Comparison of ENCODE assay signal across 8 mouse cellular contexts in the genomic region with DNA sequence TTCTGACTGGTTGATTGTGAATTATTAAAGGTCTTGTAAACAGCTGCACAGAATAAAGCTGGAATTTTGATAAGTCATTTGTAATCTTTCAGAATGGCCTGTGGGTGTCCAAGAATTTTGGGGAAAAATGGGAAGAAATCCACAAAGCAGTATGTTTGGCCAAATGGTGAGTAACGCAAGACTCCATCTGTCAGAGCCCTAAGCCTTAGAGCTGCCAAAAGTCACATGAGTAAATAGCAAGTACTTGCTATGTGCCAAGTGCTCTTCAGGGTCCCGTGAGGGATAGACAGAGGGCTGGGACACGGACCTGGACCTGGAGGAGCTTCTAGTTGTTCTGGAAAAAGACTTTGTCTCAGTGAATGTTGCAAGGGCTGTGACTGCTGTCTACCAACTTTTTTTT. TPM values are rescaled to one million over a fixed set of nuclear protein-coding genes. Genes with fewer than 3 reads are reported as not detected.
DNase-seq lines count a peak whose midpoint lies in the region; ATAC-seq and TF ChIP-seq lines count a peak whose summit lies in the region.
"Had no signal": no experiment of that assay in that cellular context is flagged by ENCODE, and none has a peak within 500 bp of the region (broad histone marks: within the 10 kb centered on the region; RNA-seq: fewer than 3 reads in every experiment).

No protein-coding gene starts in this region.

- ATAC-seq in forebrain, postnatal 0 days: peak; percentile 38
- 0 out of 2 replicates have a peak, but pooled peaks have one; percentile 17 for ATAC-seq in neural tube, embryonic 15.5 days (ENCODE audit: low FRiP score)
- no peak for ATAC-seq in inflammation-experienced regulatory T-cells, adult 6 months

- no peaks in the 10 kb centered on the region for H3K9me3 ChIP-seq in forebrain, postnatal 0 days (ENCODE audit: low read length)
- no peaks in the 10 kb centered on the region for H3K9me3 ChIP-seq in neural tube, embryonic 15.5 days (replicated peaks)
- H3K9me3 ChIP-seq: limb, embryonic 12.5 days had no signal

- no peaks in the 10 kb centered on the region for H3K4me1 ChIP-seq in forebrain, postnatal 0 days (ENCODE audit: insufficient read depth)
- peaks cover 8% of the 10 kb centered on the region; the same call in 1 of the 2 replicates for H3K4me1 ChIP-seq in neural tube, embryonic 15.5 days
- H3K4me1 ChIP-seq: limb, embryonic 12.5 days had no signal

- peaks cover 32% of the 10 kb centered on the region for H3K36me3 ChIP-seq in forebrain, postnatal 0 days (ENCODE audit: insufficient read depth)
- H3K36me3 ChIP-seq in neural tube, embryonic 15.5 days: peaks cover 52% of the 10 kb centered on the region

- no peak for TF ChIP-seq CTCF in layer of hippocampus, adult 2 months (conservative IDR thresholded peaks at IDR 0.05)
- TF ChIP-seq CTCF in forebrain, postnatal 0 days (IDR thresholded peaks at IDR 0.05; ENCODE audit: low read depth): no peak

- 53% methylated on average over 3 of the region's 3 CpGs for WGBS in forebrain, postnatal 0 days
- WGBS in neural tube, embryonic 15.5 days: 67% methylated on average over 3 of the region's 3 CpGs

- H3K27ac ChIP-seq in layer of hippocampus, adult 2 months: peak overlapping the region; percentile 79
- H3K27ac ChIP-seq in forebrain, postnatal 0 days (ENCODE audit: low read depth, low read length): peak overlapping the region; percentile 78
- H3K27ac ChIP-seq in neural tube, embryonic 15.5 days (replicated peaks): peak overlapping the region; percentile 69
- H3K27ac ChIP-seq: limb, embryonic 12.5 days had no signal

- H3K9ac ChIP-seq in forebrain, postnatal 0 days: no peak overlapping the region
- no peak overlapping the region for H3K9ac ChIP-seq in neural tube, embryonic 15.5 days (replicated peaks)
- H3K9ac ChIP-seq: limb, embryonic 12.5 days had no signal

- H3K4me2 ChIP-seq in forebrain, postnatal 0 days (ENCODE audit: low read depth): no peak overlapping the region
- no peak overlapping the region for H3K4me2 ChIP-seq in neural tube, embryonic 15.5 days
- H3K4me2 ChIP-seq: limb, embryonic 12.5 days had no signal

- intact Hi-C loops in heart, postnatal 10 days (cut with DNase I): no loop called here

- no peak overlapping the region for H3K4me3 ChIP-seq in layer of hippocampus, adult 2 months
- H3K4me3 ChIP-seq in forebrain, postnatal 0 days (ENCODE audit: low read depth, low read length): no peak overlapping the region
- H3K4me3 ChIP-seq in neural tube, embryonic 15.5 days (replicated peaks): no peak overlapping the region
- H3K4me3 ChIP-seq: limb, embryonic 12.5 days had no signal

- H3K27me3 ChIP-seq in forebrain, postnatal 0 days (ENCODE audit: insufficient read depth, low read length): no peaks in the 10 kb centered on the region
- H3K27me3 ChIP-seq in neural tube, embryonic 15.5 days (replicated peaks): no peaks in the 10 kb centered on the region
- H3K27me3 ChIP-seq: limb, embryonic 12.5 days had no signal

- DNase-seq in layer of hippocampus, adult 2 months (ENCODE audit: low spot score in 2 of 2): no peak
- no peak for DNase-seq in layer of hippocampus, postnatal 36 days
- peak; percentile 57 for DNase-seq in forebrain, postnatal 0 days
- DNase-seq in heart, postnatal 10 days: peak; percentile 63 to 69
- DNase-seq in frontal cortex, postnatal 36 days (ENCODE audit: low spot score in 2 of 2): no peak

RNA-seq across cellular contexts. Expression of a gene that starts 36.8 kb away (rescaled TPM):
- 1 to 10 TPM in 1 of 2 experiments, under 1 TPM in 1; 0.83 to 1.5 TPM for total RNA-seq in layer of hippocampus, adult 2 months (2021)
- total RNA-seq in layer of hippocampus, postnatal 36 days (2021): 1 to 10 TPM; 1.8 to 1.9 TPM
- not detected in 2 replicates for total RNA-seq in forebrain, postnatal 0 days (2014; rRNA removed)
- not detected in 2 replicates for polyA plus RNA-seq in forebrain, postnatal 0 days (2015; fragmentation: Nextera tagmentation; extraction: Ambion mirVana)
- total RNA-seq in heart, postnatal 10 days (2021): 10 to 100 TPM; 18.1 to 41.9 TPM
- 0.15 and 0.19 TPM in 2 replicates for polyA plus RNA-seq in neural tube, embryonic 15.5 days (2015; fragmentation: Nextera tagmentation; extraction: Ambion mirVana)
- not detected for polyA plus RNA-seq in inflammation-experienced regulatory T-cells, adult 6 months (2017; shearing (Covaris generic))
- polyA plus RNA-seq: limb, embryonic 12.5 days had no signal

RNA-seq across cellular contexts. Expression of a gene that starts 44.0 kb away (rescaled TPM):
- 100 to 1,000 TPM; 360 to 361 TPM for total RNA-seq in layer of hippocampus, adult 2 months (2021)
- 100 to 1,000 TPM; 345 to 381 TPM for total RNA-seq in layer of hippocampus, postnatal 36 days (2021)
- 61.9 and 69.0 TPM in 2 replicates for total RNA-seq in forebrain, postnatal 0 days (2014; rRNA removed)
- 11.3 and 12.9 TPM in 2 replicates for polyA plus RNA-seq in forebrain, postnatal 0 days (2015; fragmentation: Nextera tagmentation; extraction: Ambion mirVana)
- total RNA-seq in heart, postnatal 10 days (2021): 10 to 100 TPM; 24.3 to 26.9 TPM
- 13.6 and 17.0 TPM in 2 replicates for polyA plus RNA-seq in neural tube, embryonic 15.5 days (2015; fragmentation: Nextera tagmentation; extraction: Ambion mirVana)
- not detected for polyA plus RNA-seq in inflammation-experienced regulatory T-cells, adult 6 months (2017; shearing (Covaris generic))

RNA-seq across cellular contexts. Expression of a gene that starts 55.7 kb away (rescaled TPM):
- 10 to 100 TPM; 17.5 to 22.2 TPM for total RNA-seq in layer of hippocampus, adult 2 months (2021)
- total RNA-seq in layer of hippocampus, postnatal 36 days (2021): 10 to 100 TPM; 18.4 TPM
- 9.5 and 10.5 TPM in 2 replicates for total RNA-seq in forebrain, postnatal 0 days (2014; rRNA removed)
- polyA plus RNA-seq in forebrain, postnatal 0 days (2015; fragmentation: Nextera tagmentation; extraction: Ambion mirVana): 6.5 and 7.0 TPM in 2 replicates
- total RNA-seq in heart, postnatal 10 days (2021): 1 to 10 TPM; 2.9 to 4.1 TPM
- 5.5 and 12.4 TPM in 2 replicates for polyA plus RNA-seq in neural tube, embryonic 15.5 days (2015; fragmentation: Nextera tagmentation; extraction: Ambion mirVana)
- 10 to 100 TPM in 1 of 3 experiments, 1 to 10 TPM in 2; 1.2 to 17.5 (median 4.1) TPM for polyA plus RNA-seq in inflammation-experienced regulatory T-cells, adult 6 months (2017; shearing (Covaris generic))

Comparison
In these comparisons a context has a peak if more than half of its experiments do, and no peak if none do; other contexts are left out.
1. DNase-seq: peak in forebrain, postnatal 0 days (single experiment) and heart, postnatal 10 days (2 of 2); none in layer of hippocampus, adult 2 months (0 of 2), layer of hippocampus, postnatal 36 days (0 of 2) and frontal cortex, postnatal 36 days (0 of 2).
2. RNA of a gene that starts 36.8 kb away (total RNA-seq): 18.1 to 41.9 TPM in heart, postnatal 10 days; 1.8 to 1.9 TPM in layer of hippocampus, postnatal 36 days, 0.83 to 1.5 TPM in layer of hippocampus, adult 2 months and not detected in forebrain, postnatal 0 days; every median in the first group is over 4 times any median in the second.
3. Peak in every context shown above with its lines, with median percentiles within 50 percentile points of each other: H3K27ac ChIP-seq.